Mouse (Mus musculus): Measurements from ENCODE around the gene Gm28919. TPM values are rescaled to one million over a fixed set of nuclear protein-coding genes. Genes with fewer than 3 reads are reported as not detected.
"Not testable (repeated sequence)": the region's sequence is repeated elsewhere in the genome, so short reads cannot be mapped to it uniquely, and the experiment has no call there.

Gene Gm28919
- not detected in 2 replicates for polyA plus RNA-seq (2016; fragmentation: Nextera tagmentation; extraction: Ambion mirVana)

- not testable (repeated sequence) for H3K27ac ChIP-seq (replicated peaks); H3K4me1 ChIP-seq; H3K9me3 ChIP-seq; H3K36me3 ChIP-seq (replicated peaks); DNase-seq (ENCODE audit: low spot score); H3K27me3 ChIP-seq (replicated peaks; ENCODE audit: low read depth, poor library complexity, severe bottlenecking); H3K4me3 ChIP-seq
- WGBS: 68% methylated on average over 4 of the region's 7 CpGs
These were observed at the start of gene Gm28919 for GRCm38 (mm10) chrY:6583246-6583645. Gene Gm28919, plus strand, starts transcription at chrY:6583546.

Other genes with a start within 250 kb of the Gm28919 start
- not detected in 2 replicates for gene Gm21719, start 99.3 kb downstream of the Gm28919 start, polyA plus RNA-seq (2016; fragmentation: Nextera tagmentation; extraction: Ambion mirVana)

All from embryonic facial prominence, embryonic 10.5 days (tissue).